Mouse (Mus musculus): ENCODE data around the gene Npas2. TPM values are rescaled to one million over a fixed set of nuclear protein-coding genes. Genes with fewer than 3 reads are reported as not detected.
A peak's percentile ranks its signal among the peaks of the same experiment; 100 is the strongest.

Gene Npas2
- polyA plus RNA-seq, 1 experiment = 9.6 TPM

- Histone ChIP-seq H3K4me1 (ENCODE audit: control insufficient read depth, insufficient read depth, low read length) (no peaks in the 10 kb centered on the region), H3K4me3 (replicated peaks; ENCODE audit: extremely low read depth, low read depth, low read length) (no peak overlapping the region)
- WGBS = 63% methylated on average over 6 of the region's 6 CpGs
- DNase-seq = no peak
- no peak for TF ChIP-seq CTCF (IDR thresholded peaks at IDR 0.05; ENCODE audit: insufficient read depth, low read length)
- TF ChIP-seq POLR2A (IDR thresholded peaks at IDR 0.05; ENCODE audit: borderline replicate concordance, extremely low read depth, low read depth, low read length) = no peak
These were observed 79.4 kb downstream of the Npas2 start for GRCm38 (mm10) chr1:39272976-39273375.

GRCm38 (mm10) chr1:39280391-39280790 is 86.9 kb downstream of the Npas2 start:
- peaks cover 4% of the 10 kb centered on the region for H3K4me1 ChIP-seq (ENCODE audit: control insufficient read depth, insufficient read depth, low read length)
- H3K4me3 ChIP-seq (replicated peaks; ENCODE audit: extremely low read depth, low read depth, low read length) = no peak overlapping the region
- 79% methylated on average over 7 of the region's 7 CpGs for WGBS
- TF ChIP-seq POLR2A (IDR thresholded peaks at IDR 0.05; ENCODE audit: borderline replicate concordance, extremely low read depth, low read depth, low read length) (no peak), CTCF (IDR thresholded peaks at IDR 0.05; ENCODE audit: insufficient read depth, low read length) (no peak)
- DNase-seq = no peak

DNA sequence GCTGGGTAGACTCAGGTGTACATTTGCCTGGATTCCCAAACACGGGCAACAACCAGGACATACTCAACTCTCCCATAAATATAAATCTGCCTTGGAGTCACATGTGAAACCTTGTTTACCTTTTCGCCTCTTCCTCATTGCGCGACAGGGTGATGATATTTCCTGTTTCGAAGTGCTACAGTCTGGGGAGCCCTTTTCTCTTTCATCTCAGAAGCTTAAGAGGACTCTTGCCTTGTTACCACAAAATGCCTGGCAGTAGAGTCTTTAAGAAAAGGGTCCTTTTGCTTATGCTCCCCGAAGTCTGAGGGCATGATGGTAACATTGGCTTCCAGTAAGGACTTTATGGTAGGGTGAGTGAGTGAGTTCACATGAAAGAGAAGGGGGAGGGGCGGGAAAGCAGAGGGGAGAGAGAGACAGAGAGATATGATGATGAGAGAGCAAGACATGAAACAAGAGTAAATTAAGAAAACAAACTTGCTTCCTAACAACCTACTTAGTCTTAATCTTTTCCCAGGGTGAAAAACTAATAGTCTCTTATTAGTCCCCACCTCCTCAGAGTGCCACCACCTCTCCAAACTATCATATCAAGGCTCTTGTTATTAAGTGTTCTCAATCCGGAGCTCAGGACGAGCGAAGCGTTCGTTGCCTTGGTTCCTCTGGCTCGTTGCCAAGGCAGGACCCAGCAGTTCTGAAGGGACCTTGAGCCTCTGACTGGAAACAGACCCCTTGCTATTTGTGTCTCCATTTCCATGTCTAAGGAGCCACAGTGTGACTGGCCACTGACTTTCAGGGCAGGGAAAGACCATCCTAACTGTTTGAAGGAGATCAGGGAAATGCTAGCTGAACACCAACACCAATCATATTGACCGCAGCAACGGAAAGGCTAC is 87.7 kb downstream of the Npas2 start:
- WGBS = 41% methylated on average over 15 of the region's 15 CpGs
- DNase-seq = peak; percentile 33
- Histone ChIP-seq H3K4me3 (replicated peaks; ENCODE audit: extremely low read depth, low read depth, low read length) (no peak overlapping the region), H3K4me1 (ENCODE audit: control insufficient read depth, insufficient read depth, low read length) (peaks cover 4% of the 10 kb centered on the region)
- TF ChIP-seq POLR2A (IDR thresholded peaks at IDR 0.05; ENCODE audit: borderline replicate concordance, extremely low read depth, low read depth, low read length) (no peak), CTCF (IDR thresholded peaks at IDR 0.05; ENCODE audit: insufficient read depth, low read length) (no peak)

- DNase-seq = no peak
- TF ChIP-seq CTCF (IDR thresholded peaks at IDR 0.05; ENCODE audit: insufficient read depth, low read length) = no peak
- no peak for TF ChIP-seq POLR2A (IDR thresholded peaks at IDR 0.05; ENCODE audit: borderline replicate concordance, extremely low read depth, low read depth, low read length)
- Histone ChIP-seq H3K4me1 (ENCODE audit: control insufficient read depth, insufficient read depth, low read length) (peaks cover 4% of the 10 kb centered on the region), H3K4me3 (replicated peaks; ENCODE audit: extremely low read depth, low read depth, low read length) (no peak overlapping the region)
- WGBS = 74% methylated on average over 5 of the region's 5 CpGs
These were observed 88.4 kb downstream of the Npas2 start for GRCm38 (mm10) chr1:39281888-39282287.

- TF ChIP-seq CTCF (IDR thresholded peaks at IDR 0.05; ENCODE audit: insufficient read depth, low read length) (no peak), POLR2A (IDR thresholded peaks at IDR 0.05; ENCODE audit: borderline replicate concordance, extremely low read depth, low read depth, low read length) (no peak)
- Histone ChIP-seq H3K4me3 (replicated peaks; ENCODE audit: extremely low read depth, low read depth, low read length) (no peak overlapping the region), H3K4me1 (ENCODE audit: control insufficient read depth, insufficient read depth, low read length) (peaks cover 8% of the 10 kb centered on the region)
- DNase-seq = no peak
- 54% methylated on average over 7 of the region's 7 CpGs for WGBS
These were observed 89.8 kb downstream of the Npas2 start for GRCm38 (mm10) chr1:39283323-39283722.

- Histone ChIP-seq H3K4me3 (replicated peaks; ENCODE audit: extremely low read depth, low read depth, low read length) (no peak overlapping the region), H3K4me1 (ENCODE audit: control insufficient read depth, insufficient read depth, low read length) (peaks cover 9% of the 10 kb centered on the region)
- no peak for TF ChIP-seq POLR2A (IDR thresholded peaks at IDR 0.05; ENCODE audit: borderline replicate concordance, extremely low read depth, low read depth, low read length)
- no peak for TF ChIP-seq CTCF (IDR thresholded peaks at IDR 0.05; ENCODE audit: insufficient read depth, low read length)
- peak; percentile 12 for DNase-seq
- 51% methylated on average over 16 of the region's 16 CpGs for WGBS
These were observed 91.3 kb downstream of the Npas2 start for GRCm38 (mm10) chr1:39284786-39285185.

DNA sequence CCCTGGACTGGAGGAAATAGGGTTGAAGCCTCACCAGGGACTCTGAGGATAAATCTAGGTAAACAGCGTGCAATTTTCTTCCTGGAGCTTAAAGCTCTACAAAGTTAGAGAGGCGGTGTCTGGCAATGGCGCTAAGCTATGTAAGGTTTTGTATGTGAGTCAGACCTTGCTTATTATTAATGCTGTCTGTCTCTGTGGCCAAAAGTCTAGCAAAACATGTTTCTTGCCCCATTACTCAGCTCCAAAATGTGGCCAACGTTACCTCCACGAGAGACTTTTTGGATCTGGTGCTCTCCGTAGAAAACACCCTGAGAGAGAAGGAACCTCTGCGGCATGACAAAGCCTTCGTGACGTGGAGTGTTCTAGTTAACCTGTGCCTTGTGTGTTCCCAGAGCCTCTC is 93.5 kb downstream of the Npas2 start:
- TF ChIP-seq CTCF (IDR thresholded peaks at IDR 0.05; ENCODE audit: insufficient read depth, low read length) = no peak
- Histone ChIP-seq H3K4me3 (replicated peaks; ENCODE audit: extremely low read depth, low read depth, low read length) (no peak overlapping the region), H3K4me1 (ENCODE audit: control insufficient read depth, insufficient read depth, low read length) (peaks cover 6% of the 10 kb centered on the region; the same call in 1 of the 2 replicates)
- DNase-seq = no peak
- 90% methylated on average over 9 of the region's 9 CpGs for WGBS

DNA sequence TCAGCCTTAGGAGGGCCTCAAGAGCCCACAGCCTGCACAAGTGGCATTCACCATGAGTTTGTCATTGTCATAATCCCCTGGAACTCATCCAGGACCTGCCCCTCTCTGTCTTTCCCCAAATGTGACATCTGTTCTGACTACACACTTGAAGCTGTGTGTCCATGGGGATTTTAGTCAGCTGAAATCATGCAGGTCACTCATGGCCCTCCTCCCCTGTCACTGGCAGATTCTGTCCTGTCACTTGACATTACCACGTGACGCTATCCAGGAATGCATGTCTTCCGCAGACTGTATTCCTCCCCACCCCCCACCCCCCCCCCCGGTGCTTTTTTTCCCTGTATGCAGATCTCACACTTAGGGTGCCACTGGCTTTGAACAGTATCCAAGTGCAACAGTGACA is 94.3 kb downstream of the Npas2 start:
- TF ChIP-seq CTCF (IDR thresholded peaks at IDR 0.05; ENCODE audit: insufficient read depth, low read length) (no peak), POLR2A (IDR thresholded peaks at IDR 0.05; ENCODE audit: borderline replicate concordance, extremely low read depth, low read depth, low read length) (no peak)
- H3K4me3 ChIP-seq (replicated peaks; ENCODE audit: extremely low read depth, low read depth, low read length) = no peak overlapping the region
- peaks cover 6% of the 10 kb centered on the region; the same call in 1 of the 2 replicates for H3K4me1 ChIP-seq (ENCODE audit: control insufficient read depth, insufficient read depth, low read length)
- no peak for DNase-seq
- 45% methylated on average over 4 of the region's 4 CpGs for WGBS

DNA sequence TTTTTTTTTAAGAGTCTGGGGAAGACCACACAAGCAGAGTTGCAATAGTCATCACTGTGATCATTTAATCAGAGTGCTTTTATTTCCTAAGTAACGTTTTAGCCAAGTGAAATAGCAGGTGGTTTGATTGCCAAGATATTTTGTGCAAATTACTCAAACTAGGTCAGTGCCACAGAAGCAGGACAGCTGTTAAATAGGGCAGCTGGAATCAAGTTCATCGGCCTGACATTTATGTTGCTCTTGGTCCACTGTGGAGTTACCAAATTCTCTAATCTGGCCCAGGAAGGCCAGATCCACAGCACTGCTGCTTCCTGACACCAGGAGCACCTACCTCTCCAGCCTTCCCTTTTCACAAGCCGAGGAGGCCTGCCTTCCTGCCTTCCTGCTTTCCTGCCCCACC is 94.9 kb downstream of the Npas2 start:
- WGBS = 45% methylated on average over 3 of the region's 3 CpGs
- Histone ChIP-seq H3K4me3 (replicated peaks; ENCODE audit: extremely low read depth, low read depth, low read length) (no peak overlapping the region), H3K4me1 (ENCODE audit: control insufficient read depth, insufficient read depth, low read length) (peaks cover 6% of the 10 kb centered on the region; the same call in 1 of the 2 replicates)
- no peak for TF ChIP-seq POLR2A (IDR thresholded peaks at IDR 0.05; ENCODE audit: borderline replicate concordance, extremely low read depth, low read depth, low read length)
- no peak for TF ChIP-seq CTCF (IDR thresholded peaks at IDR 0.05; ENCODE audit: insufficient read depth, low read length)
- no peak for DNase-seq

GRCm38 (mm10) chr1:39292001-39292400 is 98.5 kb downstream of the Npas2 start:
- no peak for TF ChIP-seq CTCF (IDR thresholded peaks at IDR 0.05; ENCODE audit: insufficient read depth, low read length)
- no peak for TF ChIP-seq POLR2A (IDR thresholded peaks at IDR 0.05; ENCODE audit: borderline replicate concordance, extremely low read depth, low read depth, low read length)
- no peak for DNase-seq
- H3K4me3 ChIP-seq (replicated peaks; ENCODE audit: extremely low read depth, low read depth, low read length) = no peak overlapping the region
- H3K4me1 ChIP-seq (ENCODE audit: control insufficient read depth, insufficient read depth, low read length) = peaks cover 6% of the 10 kb centered on the region; the same call in 1 of the 2 replicates
- WGBS = 63% methylated on average over 3 of the region's 3 CpGs

Measured in lung, adult 2 months (tissue).